Mouse (Mus musculus): ENCODE measurements around the gene Timm22. TPM values are rescaled to one million over a fixed set of nuclear protein-coding genes. Genes with fewer than 3 reads are reported as not detected.
A peak's percentile ranks its signal among the peaks of the same experiment; 100 is the strongest.

The Timm22 gene
- total RNA-seq, 2 experiments from 2014 or later = 36.3 to 37.3 TPM

- DNase-seq (ENCODE audit: low spot score in 2 of 2) = no peak
Observed at GRCm38 (mm10) chr11:76385746-76386145, 21.0 kb upstream of the Timm22 start.

GRCm38 (mm10) chr11:76387097-76387496 lies 19.7 kb upstream of the Timm22 start:
- intact Hi-C loops (cut with DNase I) = no loop called here
- DNase-seq (ENCODE audit: low spot score in 2 of 2) = no peak

More at GRCm38 (mm10) chr11:76385746-76386145, 21.0 kb upstream of the Timm22 start:
- intact Hi-C loops (cut with DNase I) = no loop called here

- no peak for DNase-seq (ENCODE audit: low spot score in 2 of 2)
- intact Hi-C loops (cut with DNase I) = no loop called here
Observed at GRCm38 (mm10) chr11:76388711-76389110, 18.0 kb upstream of the Timm22 start.

GRCm38 (mm10) chr11:76392532-76392931 lies 14.2 kb upstream of the Timm22 start:
- intact Hi-C loops (cut with DNase I) = no loop called here
- DNase-seq (ENCODE audit: low spot score in 2 of 2) = no peak

- intact Hi-C loops (cut with DNase I) = no loop called here
- DNase-seq (ENCODE audit: low spot score in 2 of 2) = no peak
Observed at GRCm38 (mm10) chr11:76392996-76393395, 13.8 kb upstream of the Timm22 start.

- DNase-seq (ENCODE audit: low spot score in 2 of 2) = no peak
- intact Hi-C loops (cut with DNase I) = loop anchor here (5.0 kb wide), 1 partner anchor 125 kb away; no protein-coding TSS in a partner anchor
Observed at GRCm38 (mm10) chr11:76397650-76398311, 9.0 kb upstream of the Timm22 start.

GRCm38 (mm10) chr11:76398312-76398797 lies 8.4 kb upstream of the Timm22 start:
- intact Hi-C loops (cut with DNase I) = loop anchor here (5.0 kb wide), 1 partner anchor 126 kb away; no protein-coding TSS in a partner anchor
- no peak for DNase-seq (ENCODE audit: low spot score in 2 of 2)

- intact Hi-C loops (cut with DNase I) = loop anchor here (1.0 to 5.0 kb wide), 2 partner anchors 127 to 146 kb away; no protein-coding TSS in a partner anchor
- DNase-seq (ENCODE audit: low spot score in 2 of 2) = peak; percentile 78 to 80
Observed at GRCm38 (mm10) chr11:76398798-76399586, 7.8 kb upstream of the Timm22 start, which contains the start of gene Nxn. TSS of gene Nxn (minus strand) at chr11:76399140.

GRCm38 (mm10) chr11:76399587-76400330 lies 7.0 kb upstream of the Timm22 start:
- intact Hi-C loops (cut with DNase I) = loop anchor here (1.0 to 5.0 kb wide), 2 partner anchors 127 to 146 kb away; no protein-coding TSS in a partner anchor
- DNase-seq (ENCODE audit: low spot score in 2 of 2) = peak in 1 of 2 experiments; percentile 68

- DNase-seq (ENCODE audit: low spot score in 2 of 2) = no peak
Observed at GRCm38 (mm10) chr11:76401398-76401797, 5.4 kb upstream of the Timm22 start.

GRCm38 (mm10) chr11:76405113-76405512 lies 1.6 kb upstream of the Timm22 start:
- no peak for DNase-seq (ENCODE audit: low spot score in 2 of 2)
- intact Hi-C loops (cut with DNase I) = no loop called here

More at GRCm38 (mm10) chr11:76401398-76401797, 5.4 kb upstream of the Timm22 start:
- intact Hi-C loops (cut with DNase I) = no loop called here

- DNase-seq (ENCODE audit: low spot score in 2 of 2) = no peak
- intact Hi-C loops (cut with DNase I) = loop anchor here (1.0 kb wide), 1 partner anchor 152 kb away; no protein-coding TSS in a partner anchor
Observed at GRCm38 (mm10) chr11:76405626-76406264, 1.0 kb upstream of the Timm22 start.

- intact Hi-C loops (cut with DNase I) = no loop called here
- DNase-seq (ENCODE audit: low spot score in 2 of 2) = peak; percentile 67 to 79
Observed at GRCm38 (mm10) chr11:76410826-76411225, 4.1 kb downstream of the Timm22 start.

GRCm38 (mm10) chr11:76413202-76413601 lies 6.5 kb downstream of the Timm22 start:
- intact Hi-C loops (cut with DNase I) = no loop called here
- DNase-seq (ENCODE audit: low spot score in 2 of 2) = peak in 1 of 2 experiments; percentile 17

GRCm38 (mm10) chr11:76415001-76415400 lies 8.2 kb downstream of the Timm22 start:
- intact Hi-C loops (cut with DNase I) = loop anchor here (5.0 kb wide), 1 partner anchor 232 kb away; no protein-coding TSS in a partner anchor

GRCm38 (mm10) chr11:76415985-76416384 lies 9.2 kb downstream of the Timm22 start:
- intact Hi-C loops (cut with DNase I) = loop anchor here (2.0 to 5.0 kb wide), 2 partner anchors 39 to 231 kb away; no protein-coding TSS in a partner anchor
- peak in 1 of 2 experiments; percentile 10 for DNase-seq (ENCODE audit: low spot score in 2 of 2)

More at GRCm38 (mm10) chr11:76415001-76415400, 8.2 kb downstream of the Timm22 start:
- peak in 1 of 2 experiments; percentile 9 for DNase-seq (ENCODE audit: low spot score in 2 of 2)

- intact Hi-C loops (cut with DNase I) = loop anchor here (5.0 kb wide), 1 partner anchor 229 kb away; no protein-coding TSS in a partner anchor
- peak; percentile 56 to 80 for DNase-seq (ENCODE audit: low spot score in 2 of 2)
Observed at GRCm38 (mm10) chr11:76418423-76418822, 11.7 kb downstream of the Timm22 start.

GRCm38 (mm10) chr11:76419179-76419578 lies 12.4 kb downstream of the Timm22 start:
- intact Hi-C loops (cut with DNase I) = loop anchor here (5.0 kb wide), 1 partner anchor 228 kb away; no protein-coding TSS in a partner anchor
- no peak for DNase-seq (ENCODE audit: low spot score in 2 of 2)

GRCm38 (mm10) chr11:76420896-76421295 lies 14.1 kb downstream of the Timm22 start:
- intact Hi-C loops (cut with DNase I) = no loop called here
- no peak for DNase-seq (ENCODE audit: low spot score in 2 of 2)

All from left cerebral cortex, postnatal 25 days (tissue).